Mouse (Mus musculus): ENCODE results near the gene Ralgps1. TPM values are rescaled to one million over a fixed set of nuclear protein-coding genes. Genes with fewer than 3 reads are reported as not detected.

The Ralgps1 gene
- total and polyA plus RNA-seq, 3 experiments = 0.62 to 2.1 (median 1.5) TPM

DNA sequence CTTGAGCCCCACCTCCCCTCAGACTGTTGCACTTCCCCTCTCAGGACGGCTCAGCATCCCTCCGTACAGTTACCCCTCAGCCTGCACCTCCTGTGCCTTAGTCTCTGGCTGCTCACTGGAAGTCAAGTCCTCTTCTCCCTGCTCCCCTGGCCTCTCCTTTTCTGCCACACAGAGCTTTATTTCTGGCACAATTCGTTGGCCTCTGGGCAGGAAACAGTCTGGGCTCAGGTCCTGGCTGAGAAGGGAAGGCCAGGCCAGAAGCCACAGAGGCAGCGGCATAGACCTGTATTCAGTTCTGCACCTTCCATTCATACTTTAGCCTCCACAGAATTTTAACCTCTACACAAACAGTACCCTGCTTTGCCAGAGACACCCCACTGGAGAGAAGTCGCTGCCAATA is 124.4 kb downstream of the Ralgps1 start:
- TF ChIP-seq JUN (IDR thresholded peaks at IDR 0.05; ENCODE audit: insufficient read depth, low read depth, low read length) (no peak), SIN3A (IDR thresholded peaks at IDR 0.05; ENCODE audit: low read length) (no peak), NRF1 (IDR thresholded peaks at IDR 0.05; ENCODE audit: low read depth, low read length) (no peak), MEF2A (IDR thresholded peaks at IDR 0.05; ENCODE audit: borderline replicate concordance, low read depth, low read length) (no peak), BHLHE40 (IDR thresholded peaks at IDR 0.05; ENCODE audit: low read depth, low read length) (no peak), IRF4 (IDR thresholded peaks at IDR 0.05; ENCODE audit: low read depth, low read length) (no peak), MXI1 (IDR thresholded peaks at IDR 0.05; ENCODE audit: low read depth, low read length) (no peak), SMC3 (IDR thresholded peaks at IDR 0.05; ENCODE audit: low read depth, low read length) (no peak), ZMIZ1 (IDR thresholded peaks at IDR 0.05; ENCODE audit: low read depth, low read length) (no peak), CHD2 (IDR thresholded peaks at IDR 0.05; ENCODE audit: low read length) (no peak), KAT2A (IDR thresholded peaks at IDR 0.05; ENCODE audit: insufficient replicate concordance, low read length) (no peak), ZNF384 (IDR thresholded peaks at IDR 0.05; ENCODE audit: low read depth, low read length) (no peak), USF1 (IDR thresholded peaks at IDR 0.05; ENCODE audit: low read depth, low read length) (no peak)
- dilution Hi-C loops (cut with MboI; ENCODE audit: extremely low pct_ligation_motif_present, extremely low pct_unique_long_range_greater_than_20kb, low sequenced_read_pairs) = no loop called here
- Histone ChIP-seq H3K4me1 (ENCODE audit: control insufficient read depth in 1 of 2, insufficient read depth in 2 of 2) (peaks cover 0 to 4% of the 10 kb centered on the region in 2 experiments; a peak in 1 of 4 replicates), H3K9ac (ENCODE audit: insufficient read depth, low read depth) (no peak overlapping the region), H3K4me3 (replicated peaks in 1 of 3; ENCODE audit: low read depth in 2 of 3, low read length in 2 of 3, poor library complexity in 1 of 3) (no peak overlapping the region), H3K36me3 (replicated peaks in 1 of 2; ENCODE audit: control insufficient read depth in 1 of 2, insufficient read depth in 1 of 2, low read length in 1 of 2) (peaks cover 0 to 8% of the 10 kb centered on the region in 2 experiments), H3K9me3 (replicated peaks; ENCODE audit: low read length) (no peaks in the 10 kb centered on the region), H3K4me2 (ENCODE audit: insufficient read depth, low read depth, poor library complexity, severe bottlenecking) (no peak overlapping the region), H3K27ac (ENCODE audit: insufficient read depth, low read depth) (no peak overlapping the region), H3K79me2 (replicated peaks; ENCODE audit: control insufficient read depth, extremely low read depth, insufficient read depth, poor library complexity, severe bottlenecking) (no peaks in the 10 kb centered on the region), H3K27me3 (replicated peaks) (no peaks in the 10 kb centered on the region)
- in situ Hi-C loops (cut with MboI; ENCODE audit: low pct_ligation_motif_present, low pct_unique_long_range_greater_than_20kb, low sequenced_read_pairs) = no loop called here
- no peak for DNase-seq (ENCODE audit: extremely low read depth)

DNA sequence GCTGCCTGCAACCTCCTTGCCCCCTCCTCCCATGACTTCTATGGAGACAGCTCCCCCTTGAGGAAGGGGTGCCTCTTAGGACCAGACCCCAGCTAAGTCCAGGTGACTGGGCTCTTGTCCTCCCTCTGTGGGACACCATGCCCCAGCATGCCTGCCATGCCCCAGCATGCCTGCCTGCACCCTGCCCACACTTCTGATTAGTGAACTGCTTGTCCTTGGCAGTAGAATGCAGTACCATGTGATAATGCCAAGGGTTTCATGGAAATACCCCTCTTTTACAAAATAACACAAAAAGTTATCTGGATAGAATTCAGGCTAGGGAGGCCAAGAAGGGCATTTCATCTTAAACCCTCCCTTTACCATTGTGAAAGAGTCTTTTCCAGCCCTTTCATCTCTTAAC is 125.9 kb downstream of the Ralgps1 start:
- DNase-seq (ENCODE audit: extremely low read depth) = no peak
- H3K9ac ChIP-seq (ENCODE audit: insufficient read depth, low read depth) = no peak overlapping the region
- no peak overlapping the region for H3K4me2 ChIP-seq (ENCODE audit: insufficient read depth, low read depth, poor library complexity, severe bottlenecking)
- in situ Hi-C loops (cut with MboI; ENCODE audit: low pct_ligation_motif_present, low pct_unique_long_range_greater_than_20kb, low sequenced_read_pairs) = no loop called here
- peaks cover 0 to 4% of the 10 kb centered on the region in 2 experiments; a peak in 1 of 4 replicates for H3K4me1 ChIP-seq (ENCODE audit: control insufficient read depth in 1 of 2, insufficient read depth in 2 of 2)
- no peaks in the 10 kb centered on the region for H3K9me3 ChIP-seq (replicated peaks; ENCODE audit: low read length)
- peaks cover 0 to 8% of the 10 kb centered on the region in 2 experiments for H3K36me3 ChIP-seq (replicated peaks in 1 of 2; ENCODE audit: control insufficient read depth in 1 of 2, insufficient read depth in 1 of 2, low read length in 1 of 2)
- no peak overlapping the region for H3K4me3 ChIP-seq (replicated peaks in 1 of 3; ENCODE audit: low read depth in 2 of 3, low read length in 2 of 3, poor library complexity in 1 of 3)
- dilution Hi-C loops (cut with MboI; ENCODE audit: extremely low pct_ligation_motif_present, extremely low pct_unique_long_range_greater_than_20kb, low sequenced_read_pairs) = no loop called here
- H3K27me3 ChIP-seq (replicated peaks) = no peaks in the 10 kb centered on the region
- H3K27ac ChIP-seq (ENCODE audit: insufficient read depth, low read depth) = no peak overlapping the region
- H3K79me2 ChIP-seq (replicated peaks; ENCODE audit: control insufficient read depth, extremely low read depth, insufficient read depth, poor library complexity, severe bottlenecking) = no peaks in the 10 kb centered on the region
- TF ChIP-seq SIN3A (IDR thresholded peaks at IDR 0.05; ENCODE audit: low read length) (no peak), TCF12 (IDR thresholded peaks at IDR 0.05; ENCODE audit: low read depth, low read length) (no peak), TBP (conservative IDR thresholded peaks at IDR 0.05; ENCODE audit: low read depth, low read length) (no peak), CTCF (conservative IDR thresholded peaks at IDR 0.05 in 1 of 2, IDR thresholded peaks at IDR 0.05 in 1 of 2; ENCODE audit: low read depth in 2 of 2, low read length in 2 of 2) (0 out of 4 replicates have a peak, but pooled peaks of 1 of the 2 experiments have one; percentile 9), USF1 (IDR thresholded peaks at IDR 0.05; ENCODE audit: low read depth, low read length) (no peak), MAFK (IDR thresholded peaks at IDR 0.05; ENCODE audit: insufficient replicate concordance, low read length) (no peak), MAX (IDR thresholded peaks at IDR 0.05; ENCODE audit: low read length) (no peak), JUND (conservative IDR thresholded peaks at IDR 0.05; ENCODE audit: low read depth, low read length) (no peak), IRF4 (IDR thresholded peaks at IDR 0.05; ENCODE audit: low read depth, low read length) (no peak), SMC3 (IDR thresholded peaks at IDR 0.05; ENCODE audit: low read depth, low read length) (peak; percentile 3; the same call in 1 of the 2 replicates), HCFC1 (IDR thresholded peaks at IDR 0.05; ENCODE audit: low read depth, low read length) (no peak)

Measured in CH12.LX (cell line).